Mouse (Mus musculus): ENCODE results near the gene Ccdc85b. TPM values are rescaled to one million over a fixed set of nuclear protein-coding genes. Genes with fewer than 3 reads are reported as not detected.
A peak's percentile ranks its signal among the peaks of the same experiment; 100 is the strongest.

Ccdc85b gene
- polyA plus RNA-seq, 1 experiment from 2014 or later: 0.80 TPM

DNA sequence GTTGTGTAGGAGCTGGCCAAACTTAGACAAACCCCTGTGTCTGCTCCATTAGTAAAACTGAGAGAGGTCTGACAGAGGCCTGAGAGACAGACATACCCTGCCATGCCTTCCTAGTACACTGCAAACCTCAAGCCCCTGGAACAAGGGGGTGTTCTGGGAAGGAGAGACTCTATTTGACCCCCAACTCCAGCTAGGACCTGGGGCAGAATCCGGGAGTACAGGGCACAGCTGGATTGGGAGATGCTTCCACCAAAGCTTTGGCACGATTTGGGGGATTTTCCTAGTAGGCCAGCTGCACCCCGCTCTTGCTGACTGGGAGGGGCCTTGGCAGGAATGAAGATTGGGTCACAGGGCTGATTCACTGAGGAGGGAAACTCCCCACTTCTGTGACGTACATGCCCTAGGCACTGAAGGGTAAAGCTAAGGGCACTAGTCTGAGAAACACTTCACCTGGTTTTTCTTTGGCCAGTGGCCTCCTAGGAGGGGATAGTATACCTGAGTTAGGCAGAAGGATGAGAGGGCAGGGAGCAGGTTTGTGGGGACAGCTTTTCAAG is 25.7 kb downstream of the Ccdc85b start:
- WGBS (ENCODE audit: missing documents): 92% methylated on average over 4 of the region's 4 CpGs
- H3K4me3 ChIP-seq (ENCODE audit: inconsistent target): no peak overlapping the region
- peaks cover 3% of the 10 kb centered on the region; the same call in 1 of the 2 replicates for H3K79me2 ChIP-seq (ENCODE audit: inconsistent target)
- H3K27ac ChIP-seq: no peak overlapping the region
- peaks cover 3% of the 10 kb centered on the region; the same call in 1 of the 2 replicates for H3K36me3 ChIP-seq (ENCODE audit: inconsistent target)

DNA sequence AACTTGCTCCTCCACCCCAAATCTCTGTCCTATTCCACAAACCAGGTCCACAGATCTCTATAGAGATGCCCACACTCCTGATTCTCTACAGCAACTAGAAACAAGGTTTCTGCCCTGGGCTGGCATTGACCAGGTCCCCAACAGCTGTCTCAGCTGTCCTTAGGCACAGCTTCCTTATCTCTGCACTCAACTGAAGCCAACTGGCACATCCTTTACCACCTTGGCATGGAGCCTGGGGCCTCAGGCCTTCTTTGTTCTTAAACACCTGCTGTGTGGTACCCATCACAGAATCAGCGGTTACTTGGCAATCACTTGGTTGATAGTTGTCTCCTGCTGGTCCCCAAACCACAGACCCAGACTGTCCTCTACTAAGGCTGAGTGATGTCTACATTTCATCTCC is 27.3 kb downstream of the Ccdc85b start:
- 93% methylated on average over 1 of the region's 1 CpGs for WGBS (ENCODE audit: missing documents)
- no peak overlapping the region for H3K27ac ChIP-seq
- H3K36me3 ChIP-seq (ENCODE audit: inconsistent target): peaks cover 10% of the 10 kb centered on the region; the same call in 1 of the 2 replicates
- peaks cover 19% of the 10 kb centered on the region for H3K79me2 ChIP-seq (ENCODE audit: inconsistent target)
- no peak overlapping the region for H3K4me3 ChIP-seq (ENCODE audit: inconsistent target)

- Histone ChIP-seq H3K4me3 (ENCODE audit: inconsistent target) (no peak overlapping the region), H3K36me3 (ENCODE audit: inconsistent target) (peaks cover 10% of the 10 kb centered on the region; the same call in 1 of the 2 replicates), H3K27ac (no peak overlapping the region), H3K79me2 (ENCODE audit: inconsistent target) (peaks cover 22% of the 10 kb centered on the region)
- 85% methylated on average over 8 of the region's 8 CpGs for WGBS (ENCODE audit: missing documents)
These were observed 27.9 kb downstream of the Ccdc85b start for GRCm38 (mm10) chr19:5429806-5430205.

GRCm38 (mm10) chr19:5429219-5429618 is 28.5 kb downstream of the Ccdc85b start:
- H3K4me3 ChIP-seq (ENCODE audit: inconsistent target): no peak overlapping the region
- WGBS (ENCODE audit: missing documents): 93% methylated on average over 4 of the region's 4 CpGs
- peaks cover 22% of the 10 kb centered on the region for H3K79me2 ChIP-seq (ENCODE audit: inconsistent target)
- peaks cover 10% of the 10 kb centered on the region; the same call in 1 of the 2 replicates for H3K36me3 ChIP-seq (ENCODE audit: inconsistent target)
- no peak overlapping the region for H3K27ac ChIP-seq

- WGBS (ENCODE audit: missing documents): 73% methylated on average over 2 of the region's 2 CpGs
- peaks cover 32% of the 10 kb centered on the region for H3K79me2 ChIP-seq (ENCODE audit: inconsistent target)
- no peak overlapping the region for H3K27ac ChIP-seq
- peaks cover 10% of the 10 kb centered on the region; the same call in 1 of the 2 replicates for H3K36me3 ChIP-seq (ENCODE audit: inconsistent target)
- no peak overlapping the region for H3K4me3 ChIP-seq (ENCODE audit: inconsistent target)
These were observed 29.6 kb downstream of the Ccdc85b start for GRCm38 (mm10) chr19:5428083-5428482.

- peaks cover 32% of the 10 kb centered on the region for H3K79me2 ChIP-seq (ENCODE audit: inconsistent target)
- 89% methylated on average over 10 of the region's 13 CpGs for WGBS (ENCODE audit: missing documents)
- H3K27ac ChIP-seq: no peak overlapping the region
- no peak overlapping the region for H3K4me3 ChIP-seq (ENCODE audit: inconsistent target)
- peaks cover 17% of the 10 kb centered on the region; the same call in 1 of the 2 replicates for H3K36me3 ChIP-seq (ENCODE audit: inconsistent target)
These were observed 30.9 kb downstream of the Ccdc85b start for GRCm38 (mm10) chr19:5426640-5427290.

- peaks cover 32% of the 10 kb centered on the region for H3K79me2 ChIP-seq (ENCODE audit: inconsistent target)
- peaks cover 17% of the 10 kb centered on the region; the same call in 1 of the 2 replicates for H3K36me3 ChIP-seq (ENCODE audit: inconsistent target)
- H3K4me3 ChIP-seq (ENCODE audit: inconsistent target): peak overlapping the region; percentile 93
- WGBS (ENCODE audit: missing documents): 86% methylated on average over 18 of the region's 18 CpGs
- peak overlapping the region; percentile 84 for H3K27ac ChIP-seq
These were observed 31.7 kb downstream of the Ccdc85b start for GRCm38 (mm10) chr19:5425906-5426565.

DNA sequence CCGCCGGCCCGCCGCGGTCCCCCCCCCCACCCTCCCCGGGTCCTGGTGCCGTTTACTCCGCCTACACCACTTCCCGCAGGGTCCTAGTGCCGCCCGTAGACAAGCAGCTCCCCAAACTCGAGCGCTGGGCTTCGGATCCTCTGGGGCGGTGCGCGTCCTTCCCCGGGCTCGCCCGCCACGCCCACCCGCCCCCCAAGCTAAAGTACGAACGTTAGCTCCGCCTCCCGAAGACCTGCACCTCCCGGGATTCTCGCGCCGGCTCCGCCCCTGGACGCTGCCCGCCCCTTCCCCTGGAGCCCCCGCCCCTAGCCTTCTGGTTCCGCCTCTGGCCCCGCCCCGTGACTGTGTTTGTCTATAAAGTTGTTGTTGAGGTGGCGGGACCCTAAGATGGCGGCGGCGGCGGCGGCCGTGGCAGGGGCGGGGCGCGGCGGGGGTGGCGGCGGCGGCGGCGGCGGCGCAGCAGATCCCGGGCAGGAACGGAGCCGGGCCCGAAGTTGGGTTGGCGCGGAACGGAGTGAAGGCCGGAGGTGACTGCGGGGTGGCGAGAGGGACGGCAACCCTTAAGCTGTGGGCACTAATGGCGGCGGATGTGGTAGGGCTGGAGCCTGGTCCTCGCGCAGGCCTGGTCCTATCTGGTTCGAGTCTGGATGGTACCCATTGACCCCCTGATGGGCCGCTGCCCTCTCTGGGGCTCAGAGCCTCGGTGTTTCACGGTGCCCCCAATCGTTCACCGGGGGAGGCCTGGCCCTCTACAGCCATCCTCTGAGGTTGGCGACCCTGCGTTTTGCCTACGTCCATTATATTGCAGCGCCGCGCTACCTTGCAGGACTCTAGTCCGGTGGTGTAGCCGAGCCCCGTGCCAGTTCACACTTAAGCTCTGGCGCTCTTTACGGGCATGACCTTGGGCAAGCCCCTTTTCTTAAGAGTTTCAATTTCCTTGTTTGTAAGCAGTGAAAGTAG is 32.6 kb downstream of the Ccdc85b start, which contains the start of the genes Drap1 and AI837181:
Gene Drap1 (minus strand): TSS at position 198 of the 960 bp plus-strand sequence.
Gene AI837181 (plus strand): TSS at position 363 of the 960 bp plus-strand sequence.
- WGBS (ENCODE audit: missing documents): under 1% methylated on average over 60 of the region's 87 CpGs
- Histone ChIP-seq H3K36me3 (ENCODE audit: inconsistent target) (peaks cover 19% of the 10 kb centered on the region; the same call in 1 of the 2 replicates), H3K4me3 (ENCODE audit: inconsistent target) (peak within 1 kb of the TSS; percentile 93), H3K79me2 (ENCODE audit: inconsistent target) (peaks cover 32% of the 10 kb centered on the region), H3K27ac (peak within 1 kb of the TSS; percentile 84)

DNA sequence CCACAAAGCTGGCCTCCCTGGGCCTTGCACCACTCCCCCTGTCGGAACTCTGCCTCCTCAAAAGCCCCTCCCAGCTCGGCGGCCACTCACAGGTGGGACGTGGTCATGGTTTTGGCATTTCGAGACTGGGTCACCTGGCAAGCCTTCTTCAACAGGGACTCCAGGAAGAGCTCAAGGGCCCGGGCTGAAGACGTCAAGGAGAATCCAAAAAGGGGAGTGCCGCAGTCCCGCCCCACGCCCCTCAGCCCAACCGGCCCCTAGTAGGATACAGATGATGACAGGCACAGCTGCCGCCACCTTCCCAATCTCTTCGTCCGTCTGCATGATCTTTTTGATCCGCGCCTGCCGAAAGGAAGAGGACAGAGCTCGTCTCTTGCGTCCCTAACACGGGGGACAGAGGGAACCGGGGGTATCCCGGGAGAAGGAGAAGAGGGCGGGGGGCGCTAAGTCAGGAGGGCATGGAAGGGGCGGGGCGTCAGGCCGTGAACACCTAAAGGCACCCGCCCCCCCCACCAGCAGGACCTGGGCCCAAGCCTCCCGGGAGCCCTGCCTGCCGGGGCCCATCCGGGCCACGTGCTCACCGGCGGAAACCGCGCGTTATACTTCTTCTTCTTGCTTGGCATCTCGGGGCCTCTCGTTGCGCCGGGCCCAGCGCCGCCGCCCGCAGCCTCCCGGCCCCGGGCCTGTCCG is 33.5 kb downstream of the Ccdc85b start:
- Histone ChIP-seq H3K4me3 (ENCODE audit: inconsistent target) (peak overlapping the region; percentile 76), H3K36me3 (ENCODE audit: inconsistent target) (peaks cover 27% of the 10 kb centered on the region; the same call in 1 of the 2 replicates), H3K27ac (peak overlapping the region; percentile 46), H3K79me2 (ENCODE audit: inconsistent target) (peaks cover 32% of the 10 kb centered on the region)
- WGBS (ENCODE audit: missing documents): 1% methylated on average over 37 of the region's 48 CpGs

DNA sequence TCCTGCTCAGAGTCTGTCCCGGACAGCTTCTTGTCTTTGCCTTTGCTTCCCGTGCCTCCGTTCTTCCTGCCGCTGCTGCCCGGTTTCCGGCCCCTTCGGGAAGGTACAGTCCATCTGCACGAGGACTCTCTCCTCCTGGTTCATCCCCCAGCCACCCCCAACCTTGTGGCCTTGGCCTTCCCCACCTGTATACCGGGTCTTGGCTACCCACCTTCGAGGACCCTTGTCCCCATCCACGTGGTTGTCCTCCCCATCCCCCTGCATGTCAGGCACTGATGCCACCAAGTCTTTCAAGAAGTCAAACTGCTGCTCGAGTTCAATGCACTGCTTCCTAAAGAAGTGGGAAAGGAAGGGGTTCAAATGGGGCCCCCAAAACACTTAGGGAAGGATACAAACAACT is 34.1 kb downstream of the Ccdc85b start:
- Histone ChIP-seq H3K79me2 (ENCODE audit: inconsistent target) (peaks cover 32% of the 10 kb centered on the region), H3K27ac (no peak overlapping the region), H3K4me3 (ENCODE audit: inconsistent target) (peak overlapping the region; percentile 76), H3K36me3 (ENCODE audit: inconsistent target) (peaks cover 28% of the 10 kb centered on the region; the same call in 1 of the 2 replicates)
- 72% methylated on average over 12 of the region's 12 CpGs for WGBS (ENCODE audit: missing documents)

GRCm38 (mm10) chr19:5422895-5423443 is 34.7 kb downstream of the Ccdc85b start:
- peaks cover 28% of the 10 kb centered on the region; the same call in 1 of the 2 replicates for H3K36me3 ChIP-seq (ENCODE audit: inconsistent target)
- H3K4me3 ChIP-seq (ENCODE audit: inconsistent target): no peak overlapping the region
- WGBS (ENCODE audit: missing documents): 87% methylated on average over 9 of the region's 9 CpGs
- H3K79me2 ChIP-seq (ENCODE audit: inconsistent target): peaks cover 32% of the 10 kb centered on the region
- no peak overlapping the region for H3K27ac ChIP-seq

DNA sequence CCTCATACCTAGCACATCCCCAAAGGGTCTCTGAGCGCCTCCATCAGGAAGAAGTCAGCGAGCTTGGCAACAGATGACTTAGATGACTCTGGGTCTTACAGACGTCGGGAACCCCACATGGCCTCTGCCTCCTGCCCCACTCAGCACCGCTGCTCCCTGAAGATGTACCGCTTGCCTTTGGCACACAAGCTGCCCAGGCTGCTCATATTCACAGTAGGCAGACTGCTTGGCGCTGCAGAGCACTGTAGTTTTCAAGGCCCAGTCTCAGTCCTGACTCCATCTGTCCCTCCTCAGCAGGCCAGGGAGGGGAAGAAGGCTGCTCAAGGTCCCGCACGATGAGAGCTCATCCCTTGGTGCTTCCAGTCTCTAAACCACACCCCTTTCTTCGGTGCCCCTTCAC is 35.4 kb downstream of the Ccdc85b start:
- Histone ChIP-seq H3K36me3 (ENCODE audit: inconsistent target) (peaks cover 27% of the 10 kb centered on the region; the same call in 1 of the 2 replicates), H3K27ac (no peak overlapping the region), H3K4me3 (ENCODE audit: inconsistent target) (no peak overlapping the region), H3K79me2 (ENCODE audit: inconsistent target) (peaks cover 31% of the 10 kb centered on the region)
- WGBS (ENCODE audit: missing documents): 90% methylated on average over 10 of the region's 10 CpGs

- Histone ChIP-seq H3K4me3 (ENCODE audit: inconsistent target) (no peak overlapping the region), H3K27ac (no peak overlapping the region), H3K79me2 (ENCODE audit: inconsistent target) (peaks cover 27% of the 10 kb centered on the region), H3K36me3 (ENCODE audit: inconsistent target) (peaks cover 23% of the 10 kb centered on the region; the same call in 1 of the 2 replicates)
- WGBS (ENCODE audit: missing documents): 95% methylated on average over 5 of the region's 5 CpGs
These were observed 35.9 kb downstream of the Ccdc85b start for GRCm38 (mm10) chr19:5421784-5422183.
